Mouse (Mus musculus) megakaryocyte progenitor cell, adult 5-6 weeks (primary cell): ENCODE data around the gene Hs3st6. TPM values are rescaled to one million over a fixed set of nuclear protein-coding genes. Genes with fewer than 3 reads are reported as not detected.
"Not testable (repeated sequence)": the region's sequence is repeated elsewhere in the genome, so short reads cannot be mapped to it uniquely, and the experiment has no call there.

Source experiments
- ATAC-seq: replicated peaks from 2 replicates; pipeline ENCODE4 v1.8.0; 2016; ENCODE audit warnings: mild to moderate bottlenecking, moderate TSS enrichment, inconsistent platforms; ENCODE audit not compliant: poor library complexity
- total RNA-seq, 2 experiments: library from RNA; stranded (forward) in 1 of 2; stranded (reverse) in 1 of 2; fragments of 157-497, 149-512 nt in 1 of 2; fragments of 200-1000 nt in 1 of 2; gene quantifications; 2 replicates each; pipeline versions ENCODE4 v1.2.3 to v1.2.4; 2015 to 2017

Hs3st6 gene
- total RNA-seq (2015) (not detected in 2 replicates), total RNA-seq (2017) (not detected in 2 replicates)

DNA sequence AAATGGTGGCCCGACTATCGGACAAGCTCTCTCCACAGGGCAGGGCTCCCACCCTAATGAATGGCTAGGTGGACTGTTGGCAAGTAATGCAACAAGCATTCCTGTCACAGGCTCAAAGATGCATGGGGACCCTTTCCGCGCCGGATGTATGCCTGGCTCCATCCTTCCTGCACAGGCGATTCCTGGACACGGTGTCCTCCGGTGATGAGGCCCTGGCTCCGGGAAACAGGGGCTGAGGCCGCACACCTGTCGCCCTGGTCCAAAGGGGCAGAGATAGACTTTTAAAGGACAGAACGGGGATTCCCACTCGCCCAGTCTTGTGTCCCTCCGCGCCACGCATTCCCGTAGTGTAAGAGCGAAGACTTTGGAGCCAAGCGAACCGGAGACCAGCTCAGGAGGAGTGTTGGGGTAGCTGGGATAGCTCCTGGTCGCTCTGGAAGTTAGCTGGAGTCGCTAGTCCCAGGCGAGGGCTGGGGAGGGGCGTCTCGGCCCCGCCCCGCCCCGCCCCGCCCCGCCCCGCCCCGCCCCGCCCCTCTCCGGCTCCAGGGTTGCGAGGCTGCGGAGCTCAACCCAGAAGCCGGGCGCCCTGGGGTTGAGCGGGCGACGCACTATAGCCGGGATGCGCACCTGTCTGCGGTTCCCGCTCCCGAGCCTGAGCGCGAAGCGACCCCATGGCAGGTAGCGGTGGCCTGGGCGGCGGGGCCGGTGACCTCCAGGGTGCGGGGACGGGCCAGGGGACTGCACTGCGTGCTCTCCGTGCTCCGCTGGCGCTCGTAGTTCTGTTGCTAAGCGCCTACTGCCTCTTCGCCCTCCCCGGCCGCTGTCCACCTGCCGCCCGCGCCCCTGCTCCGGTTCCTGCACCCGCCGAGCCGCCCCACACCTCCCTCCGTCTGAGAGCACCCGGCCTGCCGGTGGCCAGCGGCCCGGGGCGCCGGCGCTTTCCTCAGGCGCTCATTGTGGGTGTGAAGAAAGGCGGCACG, at the start of gene Hs3st6:
Gene Hs3st6, plus strand, starts transcription at position 574 of the 980 bp plus-strand sequence.
- ATAC-seq = peak; percentile 46

- ATAC-seq = no peak
Observed at GRCm38 (mm10) chr17:24705821-24706220, 47.0 kb upstream of the Hs3st6 start.

DNA sequence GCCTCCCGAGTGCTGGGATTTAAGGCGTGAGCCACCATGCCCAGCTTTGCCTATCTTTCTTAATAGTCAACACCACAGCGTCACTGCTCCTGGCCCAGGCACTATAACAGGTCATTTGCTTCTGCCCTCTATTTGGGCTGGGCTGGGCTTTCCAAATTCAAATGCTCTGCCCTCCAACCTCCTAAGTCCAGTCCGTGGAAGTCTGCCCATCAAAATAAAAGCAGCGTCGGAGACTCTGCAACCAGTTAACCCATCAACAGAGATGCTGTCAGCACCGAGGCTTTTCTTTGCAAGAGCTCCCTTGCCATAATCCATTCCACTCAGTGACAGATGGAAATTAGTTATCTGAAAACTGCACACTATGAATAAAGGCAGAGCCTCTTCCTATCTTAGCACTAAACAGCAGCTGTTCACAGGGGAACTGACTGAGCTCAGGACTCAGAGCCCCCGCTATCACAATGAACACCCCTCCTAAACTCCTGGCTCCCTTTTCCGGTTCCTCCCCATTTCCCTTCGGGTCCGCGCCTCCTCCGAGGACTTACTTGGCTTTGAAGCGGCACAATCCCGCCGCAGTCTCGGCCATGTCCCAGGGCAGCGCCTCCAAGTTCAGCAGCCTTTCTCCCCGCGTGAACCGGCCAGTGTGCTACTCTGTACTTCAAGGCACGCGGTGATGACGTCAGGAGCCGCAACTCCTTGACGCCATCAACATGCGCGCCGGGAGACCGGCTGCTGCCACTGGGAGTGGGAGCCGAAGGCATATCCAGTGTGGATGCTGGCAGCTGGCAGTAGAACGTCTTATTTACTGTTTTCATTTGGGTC, 45.6 kb upstream of the Hs3st6 start, which contains the start of gene Tbl3:
Gene Tbl3, minus strand, starts transcription at position 679 of the 819 bp plus-strand sequence.
- peak; percentile 89 for ATAC-seq

DNA sequence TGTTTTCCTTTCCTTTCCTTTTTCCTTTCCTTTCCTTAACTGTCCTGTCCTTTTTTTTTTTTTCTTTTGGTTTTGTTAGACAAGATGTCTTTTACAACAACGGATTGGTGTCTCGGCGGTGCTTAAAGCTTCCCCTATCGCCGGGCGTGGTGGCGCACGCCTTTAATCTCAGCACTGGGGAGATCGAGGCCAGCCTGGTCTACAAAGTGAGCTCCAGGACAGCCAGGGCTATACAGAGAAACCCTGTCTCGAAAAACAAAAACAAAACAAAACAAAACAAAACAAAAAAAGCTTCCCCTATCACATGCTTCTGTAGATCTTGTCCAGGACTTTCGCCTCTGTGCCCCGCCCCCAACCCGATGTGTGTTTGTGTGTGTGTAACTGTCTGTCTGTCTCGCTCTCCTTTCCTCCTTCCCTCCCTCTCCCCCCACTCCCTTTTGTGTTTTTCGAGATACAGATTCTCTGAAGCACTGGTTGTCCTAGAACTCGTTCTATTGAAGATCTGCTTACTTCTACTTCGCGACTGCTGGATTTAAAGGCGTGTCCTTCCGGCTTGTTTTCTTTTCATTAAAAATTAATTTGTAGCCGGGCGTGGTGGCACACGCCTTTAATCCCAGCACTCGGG, 44.9 kb upstream of the Hs3st6 start:
- ATAC-seq = peak; percentile 13

DNA sequence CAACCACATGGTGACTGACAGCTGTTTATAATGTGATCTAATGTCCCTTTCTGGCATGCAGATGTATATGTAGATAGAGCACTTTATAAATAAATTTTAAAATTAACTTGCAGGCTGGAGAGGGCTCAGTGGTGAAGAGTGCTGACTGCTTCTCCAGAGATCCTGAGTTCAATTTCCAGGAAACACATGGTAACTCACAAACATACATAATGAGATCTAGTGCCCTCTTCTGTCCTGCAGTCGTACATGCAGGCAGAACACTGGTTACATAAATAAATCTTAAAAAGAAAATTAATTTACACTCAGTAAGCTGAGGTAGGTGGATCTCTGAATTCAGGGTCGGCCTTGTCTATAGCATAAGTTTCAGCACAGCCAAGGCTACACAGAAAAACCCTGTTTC, 44.1 kb upstream of the Hs3st6 start:
- ATAC-seq = peak; percentile 64

GRCm38 (mm10) chr17:24715556-24715955, 37.2 kb upstream of the Hs3st6 start:
- ATAC-seq = no peak

GRCm38 (mm10) chr17:24716166-24716682, 36.6 kb upstream of the Hs3st6 start:
- no peak for ATAC-seq

DNA sequence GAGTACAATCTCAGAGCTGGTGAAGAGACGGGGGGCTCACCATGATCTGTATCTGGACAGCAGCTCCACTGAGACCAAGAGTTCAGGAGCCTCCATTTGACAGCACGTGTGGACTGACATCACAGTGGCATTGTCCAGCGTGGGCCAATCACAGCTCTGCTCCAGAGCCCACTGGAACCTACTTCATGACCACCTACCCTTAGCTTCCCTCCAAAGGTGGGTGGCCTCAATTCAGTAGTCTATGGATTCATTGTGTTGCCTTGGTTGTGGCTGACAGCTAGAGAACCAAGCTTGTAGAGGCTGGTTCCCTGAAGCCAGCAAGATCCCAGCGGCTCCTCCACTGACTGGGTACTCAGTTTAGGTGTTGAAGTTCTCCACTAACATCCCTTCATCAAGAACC, 34.8 kb upstream of the Hs3st6 start, which contains the start of the genes Rnf151 and Rps2:
Gene Rnf151, minus strand, starts transcription at position 121 of the 400 bp plus-strand sequence.
Gene Rps2, plus strand, starts transcription at position 174 of the 400 bp plus-strand sequence.
- no peak for ATAC-seq

- ATAC-seq = not testable (repeated sequence)
Observed at GRCm38 (mm10) chr17:24718938-24719337, 33.9 kb upstream of the Hs3st6 start.

DNA sequence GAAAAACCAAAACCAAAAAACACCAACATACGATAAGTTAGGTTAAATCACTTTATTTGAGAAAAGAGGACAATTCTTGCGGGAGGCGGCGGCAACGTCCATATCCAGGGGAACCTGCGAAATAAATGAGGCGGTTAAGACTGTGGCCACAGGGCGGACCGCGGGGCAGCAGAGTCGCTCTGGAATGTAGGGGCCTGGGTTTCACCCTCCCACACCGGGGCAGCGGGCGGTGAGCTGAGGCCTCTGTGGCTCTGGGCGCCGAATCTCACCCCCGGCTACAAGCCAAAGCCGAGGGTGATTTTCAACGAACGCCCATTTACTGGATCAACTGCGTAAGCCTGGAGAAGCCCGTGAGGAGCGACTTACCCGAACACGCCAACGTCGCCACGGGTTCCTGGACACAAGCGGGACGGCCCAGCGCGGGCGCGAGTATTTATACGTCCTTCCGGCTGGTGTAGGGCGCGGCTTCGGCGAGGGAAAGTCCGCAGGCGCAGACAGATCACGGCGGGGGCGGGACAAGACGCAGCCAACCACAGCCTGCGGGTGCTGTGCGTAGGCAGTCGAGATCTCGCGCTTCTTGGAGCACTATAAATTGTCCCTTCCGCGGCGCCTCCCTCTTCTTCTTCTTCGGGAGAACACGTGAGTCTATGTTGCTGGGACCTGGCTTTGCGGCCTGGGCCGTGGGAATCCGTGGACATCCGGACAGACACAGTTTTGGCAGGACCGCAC, 33.1 kb upstream of the Hs3st6 start:
- ATAC-seq = peak; percentile 79

GRCm38 (mm10) chr17:24720616-24721015, 32.2 kb upstream of the Hs3st6 start:
- ATAC-seq = not testable (repeated sequence)

DNA sequence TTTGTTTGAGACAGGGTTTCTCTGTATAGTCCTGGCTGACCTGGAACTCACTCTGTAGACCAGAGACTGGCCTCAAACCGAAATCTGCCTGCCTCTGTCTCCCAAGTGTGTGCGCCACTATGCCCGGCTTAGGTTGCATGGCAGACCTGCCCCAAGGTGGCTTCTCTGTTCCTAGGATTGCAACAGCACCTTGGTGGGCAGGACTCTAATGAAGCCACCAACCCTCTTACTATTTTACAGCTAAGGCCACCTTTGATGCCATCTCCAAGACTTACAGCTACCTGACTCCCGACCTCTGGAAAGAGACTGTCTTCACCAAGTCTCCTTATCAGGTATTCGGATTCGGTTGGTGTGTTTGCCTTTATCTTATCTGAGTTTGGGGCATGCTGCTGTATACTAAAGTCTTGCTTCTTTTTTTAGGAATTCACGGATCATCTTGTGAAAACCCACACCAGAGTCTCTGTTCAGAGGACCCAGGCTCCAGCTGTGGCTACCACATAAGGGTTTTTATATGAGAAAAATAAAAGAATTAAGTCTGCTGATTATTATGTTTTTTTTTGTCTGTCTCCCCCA, 31.3 kb upstream of the Hs3st6 start:
- not testable (repeated sequence) for ATAC-seq

DNA sequence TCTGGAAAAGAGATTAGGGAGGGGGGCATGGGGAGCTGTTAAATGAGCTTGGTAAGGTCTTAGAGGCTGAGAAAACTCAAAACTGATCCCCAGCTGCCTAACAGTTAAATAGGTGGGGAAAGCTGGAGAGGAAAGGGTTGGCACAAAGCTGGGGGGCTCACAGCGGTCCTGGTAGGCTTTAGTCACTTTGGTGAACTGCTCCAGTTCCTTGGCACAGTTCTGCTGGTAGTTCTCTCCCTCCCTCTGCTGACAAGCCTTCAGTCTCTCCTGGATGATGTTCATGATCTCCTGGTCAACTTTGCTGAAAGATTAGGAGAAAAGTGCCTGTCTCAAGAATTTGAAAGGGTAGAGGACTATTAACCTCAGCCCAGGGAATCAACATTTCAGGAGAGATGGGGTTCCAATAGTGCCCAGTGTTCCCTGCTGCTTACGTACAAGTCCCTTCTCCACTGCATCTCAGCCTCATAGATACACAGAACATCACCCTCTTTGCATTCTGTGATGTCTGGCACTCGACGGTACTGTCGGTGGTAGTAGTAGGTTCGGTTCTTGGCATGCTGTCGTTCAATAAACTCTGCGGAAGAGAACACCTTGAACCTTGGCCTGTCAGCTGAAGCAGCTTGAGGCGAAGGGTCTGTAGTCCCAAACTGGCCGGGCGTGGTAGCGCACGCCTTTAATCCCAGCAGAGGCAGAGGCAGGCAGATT, 30.4 kb upstream of the Hs3st6 start:
- no peak for ATAC-seq

DNA sequence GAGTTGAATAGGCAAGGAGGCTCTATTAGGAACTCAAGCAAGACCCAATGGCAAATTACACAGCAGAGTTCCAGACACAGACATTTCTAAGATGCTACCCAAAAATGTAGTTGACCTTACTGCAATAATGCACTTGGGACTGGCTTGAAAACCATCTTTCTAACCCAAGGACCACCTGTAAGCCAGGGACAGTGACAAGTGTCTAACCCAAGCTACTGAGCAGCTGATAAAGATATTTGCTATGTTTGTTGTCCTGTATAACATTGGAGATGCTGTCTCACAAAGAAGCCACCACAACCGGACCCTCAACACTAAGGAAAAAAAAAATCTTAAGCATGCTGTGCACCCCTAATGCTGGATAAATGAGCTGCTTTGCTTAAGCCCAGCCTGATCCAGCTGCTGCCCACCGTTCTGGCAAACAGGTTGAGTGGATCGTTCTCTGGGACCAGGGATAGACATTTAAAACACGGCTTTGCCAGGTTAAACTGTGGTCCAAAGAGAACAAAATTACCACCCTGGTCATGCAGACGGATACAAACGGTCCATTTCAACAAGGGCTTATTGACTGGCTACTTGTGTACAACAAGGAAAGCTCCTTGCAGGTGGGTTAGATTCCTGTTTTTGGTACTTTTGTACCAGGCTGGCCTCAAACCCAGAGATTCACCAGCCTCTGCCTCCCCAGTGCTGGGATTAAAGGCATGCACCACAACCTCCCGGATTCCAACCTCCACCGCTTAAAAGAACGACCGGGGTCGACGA, 29.5 kb upstream of the Hs3st6 start:
- no peak for ATAC-seq

GRCm38 (mm10) chr17:24723881-24724180, 29.0 kb upstream of the Hs3st6 start:
- ATAC-seq = peak; percentile 15

GRCm38 (mm10) chr17:24724184-24724583, 28.6 kb upstream of the Hs3st6 start, which contains the start of gene Ndufb10:
TSS of gene Ndufb10 (minus strand) at chr17:24724478.
- peak; percentile 60 for ATAC-seq

DNA sequence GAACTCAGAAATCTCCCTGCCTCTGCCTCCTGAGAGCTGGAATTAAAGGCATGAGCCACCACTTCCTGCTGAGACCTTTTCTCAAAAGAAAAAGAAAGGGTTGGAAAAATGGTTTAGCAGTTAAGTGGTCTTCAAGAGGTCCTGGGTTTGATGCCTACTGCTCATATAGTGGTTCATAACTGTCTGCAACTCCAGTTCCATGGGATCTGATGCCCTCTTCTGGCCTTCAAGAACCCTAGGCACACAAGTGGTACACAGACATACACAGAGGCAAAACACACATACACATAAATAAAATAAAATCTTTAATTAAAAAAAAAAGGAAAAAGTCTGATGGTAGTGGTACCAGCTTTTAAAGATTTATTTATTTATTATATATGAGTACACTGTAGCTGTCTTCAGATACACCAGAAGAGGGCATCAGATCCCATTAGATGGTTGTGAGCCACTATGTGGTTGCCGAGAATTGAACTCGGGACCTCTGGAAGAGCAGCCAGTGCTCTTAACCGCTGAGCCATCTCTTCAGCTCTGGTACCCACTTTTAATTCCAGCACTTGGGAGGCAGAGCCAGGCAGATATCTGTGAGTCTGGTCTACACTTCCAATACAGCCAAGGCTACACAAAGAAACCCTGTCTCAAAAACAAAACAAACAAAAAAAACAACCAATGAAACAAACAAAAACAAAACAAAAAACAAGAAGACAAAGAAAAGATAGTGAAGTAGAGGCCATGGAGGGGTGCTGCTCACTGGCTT, 27.0 kb upstream of the Hs3st6 start:
- no peak for ATAC-seq

- no peak for ATAC-seq
Observed at GRCm38 (mm10) chr17:24727618-24728017, 25.2 kb upstream of the Hs3st6 start, which contains the start of gene Rpl3l. TSS of gene Rpl3l (plus strand) at chr17:24727820.
